Mouse (Mus musculus) lung, postnatal 0 days (tissue): Measurements from ENCODE around the gene Ell2. TPM values are rescaled to one million over a fixed set of nuclear protein-coding genes. Genes with fewer than 3 reads are reported as not detected.

ENCODE experiments used
- ATAC-seq: fragments of 200-750 bp; cut with Nextera tagmentation; 2 replicates; pipeline ENCODE4 v1.8.0; 2017; ENCODE audit warnings: moderate library complexity
- DNase-seq: peaks from one replicate; pipeline ENCODE4 v3.0.0-alpha.2; 2016; ENCODE audit warnings: low spot score
- H3K27ac ChIP-seq: fragments of 300-500 bp; sonication (generic); 2 replicates; pipeline ENCODE4 v1.5.1; 2014; ENCODE audit warnings: antibody characterized with exemption, mild to moderate bottlenecking, low read length, mixed read lengths
- H3K27me3 ChIP-seq: fragments of 300-500 bp; sonication (generic); replicated peaks from 2 replicates; pipeline ENCODE4 v1.6.1; 2014; ENCODE audit warnings: low read length, mixed read lengths; ENCODE audit not compliant: insufficient read depth
- H3K36me3 ChIP-seq: fragments of 300-500 bp; sonication (generic); 2 replicates; pipeline ENCODE4 v1.6.1; 2014; ENCODE audit warnings: low read length, mixed read lengths; ENCODE audit not compliant: insufficient read depth
- H3K4me1 ChIP-seq: fragments of 300-500 bp; sonication (generic); 2 replicates; pipeline ENCODE4 v1.6.1; 2014; ENCODE audit warnings: antibody characterized with exemption, low read depth, low read length, mixed read lengths; ENCODE audit not compliant: insufficient read depth
- H3K4me2 ChIP-seq: fragments of 300-500 bp; sonication (generic); replicated peaks from 2 replicates; pipeline ENCODE4 v1.6.1; 2014; ENCODE audit warnings: low read depth, mild to moderate bottlenecking, low read length, moderate library complexity, mixed read lengths
- H3K4me3 ChIP-seq: fragments of 300-500 bp; sonication (generic); 2 replicates; pipeline ENCODE4 v1.5.1; 2014; ENCODE audit warnings: low read depth, low read length
- H3K9ac ChIP-seq: fragments of 300-500 bp; sonication (generic); replicated peaks from 2 replicates; pipeline ENCODE4 v1.6.1; 2014; ENCODE audit warnings: low read depth, mild to moderate bottlenecking
- H3K9me3 ChIP-seq: fragments of 300-500 bp; sonication (generic); 2 replicates; pipeline ENCODE4 v1.6.1; 2016; ENCODE audit warnings: low read length, mixed read lengths
- CTCF ChIP-seq: IDR thresholded peaks from 2 replicates; pipeline ENCODE4 v1.5.1; 2016; ENCODE audit warnings: antibody characterized with exemption, mild to moderate bottlenecking
- EP300 ChIP-seq: IDR thresholded peaks from 2 replicates; pipeline ENCODE4 v1.6.1; 2016; ENCODE audit warnings: antibody characterized with exemption, mild to moderate bottlenecking, control low read depth
- WGBS: fragments of 180-500 bp; shearing (Covaris S2); extraction: QIAGEN DNeasy Blood & Tissue Kit; methylation state at CpG from one replicate; pipeline ENCODE4 v1.1.7; 2014; 5-methylcytosine and 5-hydroxymethylcytosine counted together
- polyA plus RNA-seq: library from polyadenylated mRNA; unstranded; fragments of >200 nt; fragmentation: Nextera tagmentation; extraction: Ambion mirVana; gene quantifications from 2 replicates; pipeline ENCODE4 v1.2.1, GENCODE M21; 2015

Ell2 gene
- polyA plus RNA-seq, 1 experiment from 2014 or later = 6.1 TPM

DNA sequence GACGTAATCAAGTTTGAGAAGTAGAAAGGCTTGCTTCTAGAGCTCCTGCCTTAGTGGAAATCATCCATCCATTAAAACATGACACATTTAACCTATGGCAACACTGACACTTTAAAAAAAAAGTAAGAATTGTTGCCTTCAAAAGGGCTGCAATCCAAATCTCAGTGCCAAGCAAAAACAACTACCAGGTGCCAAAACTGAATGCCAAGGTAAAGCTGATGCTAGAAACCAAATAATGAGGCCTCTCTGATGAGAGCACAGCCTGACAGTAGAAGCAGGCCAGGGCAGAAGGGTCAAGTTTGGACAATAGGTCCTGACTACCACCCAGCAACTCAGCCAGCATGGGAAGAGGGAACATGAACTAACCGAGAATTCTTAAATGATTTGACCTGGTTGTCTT is 73.5 kb downstream of the Ell2 start:
- H3K36me3 ChIP-seq = no peaks in the 10 kb centered on the region
- WGBS = 72% methylated on average over 2 of the region's 2 CpGs
- no peak overlapping the region for H3K4me2 ChIP-seq
- no peak for ATAC-seq
- H3K27me3 ChIP-seq = no peaks in the 10 kb centered on the region
- H3K4me3 ChIP-seq = no peak overlapping the region
- no peak overlapping the region for H3K27ac ChIP-seq
- DNase-seq = no peak
- H3K4me1 ChIP-seq = no peaks in the 10 kb centered on the region
- TF ChIP-seq CTCF (no peak), EP300 (no peak)
- no peak overlapping the region for H3K9ac ChIP-seq
- H3K9me3 ChIP-seq = no peaks in the 10 kb centered on the region

DNA sequence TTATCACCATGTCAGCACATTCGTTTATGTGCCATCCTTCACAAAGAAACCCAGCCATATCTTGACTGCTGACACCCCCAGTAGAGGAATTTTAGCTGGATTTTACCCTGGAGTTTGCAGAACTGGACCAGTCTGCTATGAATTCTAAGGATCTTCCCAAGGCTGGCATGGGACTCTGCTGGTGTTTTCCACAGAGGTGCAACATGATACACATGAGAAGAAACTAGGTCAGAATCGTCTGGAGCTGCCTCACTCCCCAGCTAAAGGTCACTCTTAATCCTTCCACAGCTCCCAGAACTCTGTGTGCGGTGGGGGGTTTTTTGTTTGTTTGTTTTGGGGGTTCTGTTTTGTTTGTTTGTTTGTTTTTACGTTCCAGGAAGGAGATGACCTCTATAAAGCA is 79.2 kb downstream of the Ell2 start:
- H3K9me3 ChIP-seq = no peaks in the 10 kb centered on the region
- no peak overlapping the region for H3K4me3 ChIP-seq
- ATAC-seq (no peak), DNase-seq (no peak)
- no peak overlapping the region for H3K27ac ChIP-seq
- H3K27me3 ChIP-seq = no peaks in the 10 kb centered on the region
- H3K4me1 ChIP-seq = no peaks in the 10 kb centered on the region
- WGBS = 51% methylated on average over 4 of the region's 4 CpGs
- TF ChIP-seq CTCF = no peak
- TF ChIP-seq EP300 = no peak
- H3K9ac ChIP-seq = no peak overlapping the region
- no peak overlapping the region for H3K4me2 ChIP-seq
- no peaks in the 10 kb centered on the region for H3K36me3 ChIP-seq

- DNase-seq (no peak), ATAC-seq (no peak)
- Histone ChIP-seq H3K9me3 (no peaks in the 10 kb centered on the region), H3K36me3 (no peaks in the 10 kb centered on the region), H3K27ac (no peak overlapping the region), H3K4me1 (no peaks in the 10 kb centered on the region), H3K4me3 (no peak overlapping the region), H3K27me3 (no peaks in the 10 kb centered on the region), H3K9ac (no peak overlapping the region), H3K4me2 (no peak overlapping the region)
- TF ChIP-seq EP300 (no peak), CTCF (no peak)
- whole genome bisulfite sequencing = 86% methylated on average over 11 of the region's 11 CpGs
Measured at GRCm38 (mm10) chr13:75786264-75786663, 79.7 kb downstream of the Ell2 start.

DNA sequence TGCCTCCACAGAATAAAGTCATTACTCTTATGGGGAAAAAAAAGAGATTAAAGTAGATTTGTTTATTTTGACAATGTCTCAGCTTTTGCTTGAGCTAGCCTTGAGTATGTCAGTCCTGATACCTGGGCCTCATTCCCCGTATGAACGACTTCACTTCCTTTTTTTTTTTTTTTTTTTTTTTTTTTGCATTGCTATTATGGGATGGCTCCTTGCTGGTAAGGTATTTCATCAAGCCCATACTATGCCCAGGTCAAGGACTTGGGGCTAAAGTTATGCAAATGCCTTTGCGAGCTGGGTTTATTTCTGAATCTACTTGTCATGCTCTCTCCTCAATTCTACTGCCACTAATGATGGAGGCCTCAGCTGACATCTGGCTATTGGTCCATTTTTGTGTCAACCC is 80.8 kb downstream of the Ell2 start:
- Histone ChIP-seq H3K4me3 (no peak overlapping the region), H3K36me3 (no peaks in the 10 kb centered on the region), H3K9me3 (no peaks in the 10 kb centered on the region), H3K4me1 (no peaks in the 10 kb centered on the region), H3K27me3 (no peaks in the 10 kb centered on the region), H3K4me2 (no peak overlapping the region), H3K9ac (no peak overlapping the region), H3K27ac (no peak overlapping the region)
- DNase-seq (no peak), ATAC-seq (no peak)
- TF ChIP-seq EP300 (no peak), CTCF (no peak)
- WGBS = 55% methylated on average over 3 of the region's 3 CpGs

DNA sequence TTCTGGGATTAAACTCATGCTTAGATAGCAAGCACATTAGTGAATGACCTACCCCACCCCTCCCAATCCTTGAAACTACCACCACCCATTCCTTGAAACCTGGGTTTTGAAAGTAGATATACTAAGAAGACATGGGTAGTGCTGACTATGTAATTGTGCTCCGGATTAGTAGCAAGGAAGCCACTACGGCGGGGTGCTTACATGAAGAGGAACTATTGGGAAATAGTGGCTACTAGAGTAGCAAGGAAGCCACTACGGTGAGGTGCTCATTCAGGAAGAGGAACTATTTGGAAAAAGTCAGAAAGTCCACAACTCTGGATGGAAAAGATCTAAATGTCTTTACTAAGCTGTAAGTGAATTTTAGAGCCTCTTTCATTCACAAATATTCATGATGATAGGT is 81.6 kb downstream of the Ell2 start:
- Histone ChIP-seq H3K4me3 (no peak overlapping the region), H3K4me1 (no peaks in the 10 kb centered on the region), H3K9ac (no peak overlapping the region), H3K27ac (no peak overlapping the region), H3K4me2 (no peak overlapping the region), H3K27me3 (no peaks in the 10 kb centered on the region), H3K36me3 (no peaks in the 10 kb centered on the region), H3K9me3 (no peaks in the 10 kb centered on the region)
- 66% methylated on average over 4 of the region's 4 CpGs for WGBS
- DNase-seq = no peak
- ATAC-seq = no peak
- TF ChIP-seq CTCF (no peak), EP300 (no peak)

GRCm38 (mm10) chr13:75789061-75789834 is 82.7 kb downstream of the Ell2 start:
- no peaks in the 10 kb centered on the region for H3K4me1 ChIP-seq
- no peaks in the 10 kb centered on the region for H3K9me3 ChIP-seq
- no peaks in the 10 kb centered on the region for H3K27me3 ChIP-seq
- no peak for ATAC-seq
- no peaks in the 10 kb centered on the region for H3K36me3 ChIP-seq
- no peak overlapping the region for H3K27ac ChIP-seq
- H3K9ac ChIP-seq = no peak overlapping the region
- H3K4me2 ChIP-seq = no peak overlapping the region
- TF ChIP-seq EP300 (no peak), CTCF (no peak)
- WGBS = 83% methylated on average over 2 of the region's 2 CpGs
- no peak overlapping the region for H3K4me3 ChIP-seq
- peak; percentile 30 for DNase-seq
